Mouse (Mus musculus) spleen, postnatal 4 days (tissue): Measurements from ENCODE around the gene Epb41l4b.

ENCODE experiments used
- DNase-seq, 2 experiments: peaks; one replicate each; pipeline ENCODE4 v3.0.0; 2022; ENCODE audit warnings: low spot score in 2 of 2

The Epb41l4b gene

GRCm38 (mm10) chr4:57143026-57143937 lies at the start of gene Epb41l4b:
Gene Epb41l4b (minus strand): TSS chr4:57143437.
- DNase-seq, result peak; percentile 61 to 90

DNA sequence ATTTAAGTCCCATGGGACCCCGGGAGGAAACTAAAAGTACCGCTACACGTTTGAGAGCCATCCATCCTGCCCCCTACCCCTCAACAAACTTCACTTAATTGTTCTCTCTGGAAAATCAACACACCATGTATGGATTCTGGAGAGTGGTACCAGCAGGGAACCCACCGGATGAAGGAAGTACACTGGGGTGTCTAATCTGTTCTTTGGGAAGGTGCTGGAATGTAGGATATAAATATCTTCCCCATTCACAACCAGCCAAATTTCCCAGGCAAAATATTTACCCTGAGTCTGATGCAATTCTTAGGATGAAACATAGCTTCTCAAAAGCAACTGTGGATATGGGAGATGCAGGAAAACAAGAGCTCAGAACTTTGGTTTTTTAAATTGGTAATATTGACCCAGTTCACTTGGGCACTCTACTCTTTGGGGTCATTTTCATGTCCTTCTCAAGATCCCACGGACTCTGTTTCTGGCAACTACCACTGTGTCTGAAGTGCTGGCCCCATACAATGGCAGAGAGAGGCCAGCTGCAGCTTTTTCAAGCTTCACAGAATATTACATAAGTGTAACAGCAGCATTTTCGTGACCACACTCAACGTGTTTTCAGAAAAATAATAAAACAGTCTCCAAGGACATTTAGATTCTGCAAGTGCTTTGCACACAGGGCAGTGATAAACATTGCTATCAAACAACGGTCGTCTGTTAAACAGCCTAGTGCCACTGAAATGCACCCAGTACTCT lies 48.5 kb upstream of the Epb41l4b start:
- no peak for DNase-seq

- no peak for DNase-seq
Measured at GRCm38 (mm10) chr4:57189881-57190280, 46.6 kb upstream of the Epb41l4b start.

DNA sequence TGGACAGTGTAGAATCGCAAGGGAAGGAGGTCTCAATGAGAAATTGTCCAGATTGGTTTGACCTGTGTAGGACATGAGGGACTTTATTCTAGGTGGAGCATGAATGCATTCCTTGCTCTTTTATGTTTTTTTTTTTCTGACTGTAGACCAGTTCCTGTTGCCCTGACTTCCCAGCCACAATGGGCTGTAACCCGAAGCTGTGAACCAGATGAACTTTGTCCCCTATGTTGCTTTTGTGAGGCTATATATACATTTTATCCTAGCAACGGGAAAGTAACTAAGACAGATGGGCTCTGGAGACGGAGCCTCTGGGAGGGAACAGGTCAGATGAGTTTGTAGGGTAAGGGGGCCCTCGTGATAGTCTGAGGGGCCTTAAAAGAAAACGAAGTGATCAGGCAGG lies 42.8 kb upstream of the Epb41l4b start:
- DNase-seq, result no peak

DNA sequence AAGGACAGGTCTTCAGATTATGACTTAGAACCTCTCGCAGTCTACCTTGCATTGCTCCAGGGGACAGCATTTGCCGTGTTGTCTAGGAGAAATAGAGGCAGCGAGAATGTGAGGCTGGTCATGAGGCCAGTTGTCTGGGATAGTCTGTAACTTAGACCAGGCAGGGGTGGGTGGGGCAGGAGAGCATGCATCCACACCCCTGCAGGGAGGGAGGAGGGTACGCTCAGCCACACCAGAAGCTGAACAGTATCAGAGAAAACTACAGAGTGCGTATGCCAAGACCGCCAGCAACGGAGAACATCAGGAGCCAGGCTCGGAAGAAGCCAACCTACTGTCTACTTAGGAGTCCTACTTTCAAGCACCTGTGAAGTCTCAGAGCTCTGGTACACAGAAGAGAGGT lies 42.2 kb upstream of the Epb41l4b start:
- no peak for DNase-seq

DNA sequence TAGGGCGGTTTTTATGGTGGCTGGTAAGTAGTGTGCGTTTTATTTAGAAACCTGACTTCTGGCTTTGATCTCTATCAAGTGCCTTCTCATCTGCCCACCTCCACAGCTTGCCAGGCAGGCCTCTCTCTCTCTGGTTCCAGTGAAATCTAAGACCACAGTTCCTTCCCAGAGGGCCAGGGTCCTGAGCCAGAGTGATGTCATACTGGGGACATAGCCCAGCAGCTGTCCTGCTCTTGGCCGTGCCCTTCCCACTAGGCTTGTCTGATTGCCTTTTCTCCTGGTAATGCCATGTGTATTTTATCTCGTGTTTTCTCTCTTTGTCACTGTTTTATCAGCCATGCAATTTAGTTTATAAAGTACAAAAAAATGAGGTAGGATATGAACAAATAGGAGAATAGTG lies 40.3 kb upstream of the Epb41l4b start:
- no peak for DNase-seq

DNA sequence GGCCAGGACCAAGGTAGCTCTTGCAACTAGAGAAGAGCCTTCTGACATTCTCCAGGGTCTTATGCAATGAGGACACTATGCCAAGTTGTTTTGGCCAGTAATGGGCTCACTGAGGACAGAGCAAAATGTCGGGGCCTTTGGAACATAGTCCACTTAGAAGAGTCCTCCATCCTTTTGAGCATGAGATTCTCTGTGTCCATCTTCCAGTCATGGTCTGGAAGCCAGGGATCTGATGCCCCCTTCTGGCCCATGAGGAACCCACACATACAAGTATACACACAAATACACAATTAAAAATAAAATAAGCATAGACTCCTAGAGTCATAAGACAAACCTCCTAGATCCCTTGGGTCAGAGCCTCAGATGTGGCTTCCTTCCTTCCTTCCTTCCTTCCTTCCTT lies 38.3 kb upstream of the Epb41l4b start:
- DNase-seq, result no peak

DNA sequence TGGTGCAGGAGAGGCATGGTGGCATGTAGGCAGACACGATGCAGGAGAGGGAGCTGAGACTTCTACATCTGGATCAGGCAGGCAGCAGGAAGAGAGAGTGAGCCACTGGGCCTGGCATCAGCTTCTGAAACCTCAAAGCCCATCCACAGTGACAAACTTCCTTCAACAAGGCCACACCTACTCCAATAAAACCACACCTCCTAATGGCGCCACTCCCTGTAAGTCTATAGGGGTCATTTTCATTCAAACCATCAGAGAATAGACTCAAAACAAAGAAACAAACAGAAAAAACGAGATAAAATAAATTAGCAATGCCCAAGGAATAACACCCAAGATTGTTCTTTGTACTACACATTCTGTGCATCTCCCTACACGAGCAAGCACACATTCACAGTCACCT lies 35.6 kb upstream of the Epb41l4b start:
- DNase-seq, result no peak

DNA sequence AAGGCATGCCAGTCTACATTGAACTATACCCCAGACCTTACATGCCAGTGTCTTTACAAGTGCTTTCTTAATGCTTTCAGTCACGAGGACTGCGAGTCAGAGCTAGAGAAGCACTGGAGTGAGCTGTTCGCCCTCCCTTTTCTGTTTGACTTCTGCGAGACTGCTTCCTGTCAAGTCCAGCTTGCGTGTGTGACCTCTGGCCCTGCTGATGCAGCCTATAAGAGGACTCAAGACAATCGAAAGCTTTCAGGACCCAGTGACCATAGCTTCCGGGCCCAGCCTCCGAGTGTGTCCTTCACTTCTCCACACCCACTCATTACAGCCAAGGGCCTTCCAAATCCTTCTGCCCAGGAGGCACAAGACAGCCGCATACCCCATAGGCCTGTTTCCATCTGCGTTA lies 32.1 kb upstream of the Epb41l4b start:
- no peak for DNase-seq

- no peak for DNase-seq
Measured at GRCm38 (mm10) chr4:57172861-57173260, 29.6 kb upstream of the Epb41l4b start.

- DNase-seq, result no peak
Measured at GRCm38 (mm10) chr4:57171817-57172216, 28.6 kb upstream of the Epb41l4b start.

GRCm38 (mm10) chr4:57168680-57169079 lies 25.4 kb upstream of the Epb41l4b start:
- DNase-seq, result no peak

DNA sequence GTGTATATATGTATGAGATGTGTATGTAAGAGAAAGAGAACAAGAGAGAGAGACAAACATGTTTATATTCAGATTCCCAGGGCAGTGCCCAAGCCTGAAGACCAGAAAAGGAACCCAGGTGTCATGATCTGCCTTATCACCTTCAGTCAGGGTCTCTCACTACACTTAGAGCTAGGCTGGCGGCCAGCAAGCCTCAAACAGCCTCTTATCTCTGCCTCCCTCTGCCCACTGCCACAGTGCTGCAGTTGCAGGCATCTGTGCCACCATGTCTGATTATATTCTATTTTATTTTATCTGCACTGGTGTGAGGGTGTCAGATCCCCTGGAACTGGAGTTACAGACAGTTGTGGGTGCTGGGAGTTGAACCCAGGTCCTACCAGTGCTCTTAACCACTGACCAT lies 25.0 kb upstream of the Epb41l4b start:
- no peak for DNase-seq

GRCm38 (mm10) chr4:57166922-57167870 lies 24.0 kb upstream of the Epb41l4b start:
- no peak for DNase-seq

DNA sequence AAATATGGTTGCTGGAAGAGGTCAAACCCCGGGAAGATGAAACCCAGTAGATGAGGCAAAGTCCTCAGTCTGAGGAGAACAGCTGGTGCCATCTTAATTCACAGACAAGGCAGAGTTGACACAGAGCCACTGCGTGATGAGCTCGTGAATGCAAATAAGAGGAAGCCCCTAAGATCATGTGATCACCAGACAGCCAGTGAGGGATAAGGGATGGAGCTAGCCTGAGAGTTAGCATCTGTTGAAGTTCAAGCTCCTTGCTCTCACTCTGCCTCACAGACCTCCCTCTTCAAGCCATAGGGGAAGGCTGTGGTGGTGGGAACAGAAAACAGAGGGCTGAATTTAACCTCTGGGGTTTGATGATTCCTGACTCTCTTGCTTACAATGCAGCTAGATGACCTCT lies 22.4 kb upstream of the Epb41l4b start:
- no peak for DNase-seq

DNA sequence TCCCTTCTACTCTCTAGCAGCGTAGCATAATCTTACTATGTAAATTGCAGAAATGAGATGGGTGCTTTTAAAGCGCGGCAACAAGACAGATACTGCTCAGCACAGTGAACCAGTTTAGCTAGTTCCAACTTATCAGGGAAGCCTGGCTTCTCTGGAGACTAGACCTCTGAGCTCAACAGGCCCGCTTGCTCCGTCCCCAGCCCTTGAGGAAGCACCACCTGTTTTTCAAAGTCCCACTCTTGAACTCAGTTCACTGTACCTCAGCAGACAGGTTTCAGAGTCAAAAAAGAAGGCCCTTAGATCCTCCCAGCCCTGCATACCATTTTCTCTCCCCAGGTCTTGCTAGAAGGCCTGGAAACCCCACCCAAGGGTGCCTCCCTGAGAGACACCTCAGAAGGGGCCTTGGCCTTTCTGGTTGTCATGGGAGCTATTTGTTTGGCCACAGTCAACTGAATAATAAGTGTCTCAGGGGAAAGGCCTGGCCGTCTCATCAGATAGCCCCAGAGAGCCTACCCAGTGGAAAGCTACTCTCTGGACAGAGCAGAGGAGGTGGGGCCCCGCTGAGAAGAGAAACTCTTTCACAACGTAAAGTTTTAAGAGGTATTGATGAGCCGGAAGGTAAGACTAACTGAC lies 21.5 kb upstream of the Epb41l4b start:
- no peak for DNase-seq

DNA sequence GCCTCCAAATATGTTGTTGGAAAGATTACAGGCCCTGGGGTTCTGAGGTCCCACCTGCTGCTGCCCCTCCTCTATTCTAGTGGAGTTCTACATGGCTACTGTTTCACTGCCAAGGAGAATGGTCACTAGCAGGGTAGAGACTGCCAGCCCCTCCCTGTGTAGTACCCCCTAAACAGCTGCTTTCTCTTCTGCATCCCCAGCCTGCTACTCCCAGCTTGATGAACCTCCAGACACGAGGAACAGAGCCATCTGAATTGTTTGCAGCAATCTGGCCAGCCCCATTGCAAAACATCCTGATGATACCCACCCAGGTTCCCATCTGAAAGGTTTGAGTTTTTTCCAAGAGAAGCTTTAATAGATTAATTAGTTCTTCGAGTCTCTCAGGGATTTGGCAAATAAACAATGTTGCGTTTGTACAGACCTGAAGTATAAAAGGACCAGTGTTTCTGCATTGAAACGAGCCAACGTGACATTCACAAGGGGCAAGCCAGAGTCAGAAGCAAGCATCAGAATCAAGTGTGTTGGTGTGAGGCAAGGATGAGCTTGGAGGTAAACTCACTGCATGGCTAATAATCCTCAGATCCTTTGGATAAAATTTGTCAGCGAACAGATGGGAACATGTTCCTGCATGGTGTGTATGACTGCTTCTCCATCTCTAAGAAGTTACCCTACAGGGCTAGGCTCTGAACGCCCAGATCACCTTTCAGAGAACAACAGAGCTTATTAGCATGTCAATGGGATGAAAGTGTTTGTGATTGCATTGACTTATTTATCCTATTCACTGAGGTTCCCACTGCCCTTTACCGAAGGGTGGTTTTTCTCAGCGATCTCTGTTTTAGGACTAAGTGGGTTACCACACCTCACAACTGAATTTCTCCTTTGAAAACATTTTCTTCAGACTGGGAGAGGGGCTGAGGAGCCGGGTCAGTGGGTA lies 19.8 kb upstream of the Epb41l4b start:
- DNase-seq, result no peak

GRCm38 (mm10) chr4:57160571-57160970 lies 17.3 kb upstream of the Epb41l4b start:
- DNase-seq, result no peak

DNA sequence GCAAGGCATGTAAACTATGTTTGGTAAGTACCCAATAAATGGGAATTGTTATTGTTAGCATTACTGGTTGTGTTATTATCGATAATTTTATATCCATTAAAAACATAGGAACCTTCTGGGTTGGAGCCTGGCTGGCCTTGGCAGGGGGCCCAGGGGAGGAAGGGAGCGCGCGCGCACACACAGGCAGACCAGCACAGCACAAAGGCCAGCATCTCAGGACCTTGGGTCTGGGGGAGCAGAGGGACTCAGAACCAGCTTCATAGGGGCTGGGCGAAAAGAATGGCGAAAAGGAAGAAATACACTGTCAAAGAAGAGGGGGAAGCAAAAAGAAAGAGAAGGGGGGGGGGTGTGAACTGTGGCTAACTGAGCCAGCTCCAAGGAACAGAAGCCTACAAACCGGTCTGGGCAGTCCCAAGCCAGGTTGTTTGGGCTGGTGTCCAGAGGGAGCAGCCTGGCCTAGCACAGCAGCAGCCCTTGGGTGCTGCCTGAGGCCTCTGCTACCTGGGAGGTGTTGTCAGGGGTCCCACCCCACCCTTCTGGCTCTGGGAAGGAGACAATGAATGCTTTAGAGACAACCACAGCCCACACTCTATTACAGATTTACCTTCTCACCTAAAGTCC lies 13.4 kb upstream of the Epb41l4b start:
- no peak for DNase-seq

GRCm38 (mm10) chr4:57153838-57154237 lies 10.6 kb upstream of the Epb41l4b start:
- no peak for DNase-seq
